Mouse (Mus musculus): ENCODE measurements around the gene Retsat. TPM values are rescaled to one million over a fixed set of nuclear protein-coding genes. Genes with fewer than 3 reads are reported as not detected.

Gene Retsat
- total and polyA plus RNA-seq, 2 experiments: 180 to 340 TPM

DNA sequence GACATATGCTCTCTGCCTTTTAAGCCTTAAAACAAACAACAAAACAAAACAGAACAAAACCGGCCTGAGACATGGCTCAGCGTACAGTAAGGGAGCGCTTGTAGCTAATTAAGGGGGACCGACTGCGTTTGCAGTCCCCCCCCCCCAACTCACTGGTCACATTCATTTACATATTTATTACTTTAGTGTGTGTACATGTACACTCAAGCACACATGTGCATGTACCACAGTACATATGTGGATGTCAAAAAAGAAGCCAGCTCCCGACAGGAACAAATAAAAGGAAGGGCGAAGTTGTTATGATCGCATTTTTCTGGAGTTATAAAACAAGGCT is 45.2 kb upstream of the Retsat start:
- no peak for TF ChIP-seq POLR2A (IDR thresholded peaks at IDR 0.05; ENCODE audit: extremely low read depth, insufficient read depth, low read length)
- no peak for TF ChIP-seq CTCF (IDR thresholded peaks at IDR 0.05; ENCODE audit: low read depth, low read length)
- H3K27ac ChIP-seq (replicated peaks; ENCODE audit: insufficient read depth, low read depth, low read length): peak overlapping the region; percentile 45
- H3K4me1 ChIP-seq (ENCODE audit: control insufficient read depth, insufficient read depth, low read length): no peaks in the 10 kb centered on the region
- peak overlapping the region; percentile 44 for H3K9ac ChIP-seq (ENCODE audit: low read depth, low read length)
- 22% methylated on average over 8 of the region's 8 CpGs for WGBS
- H3K79me2 ChIP-seq (ENCODE audit: control insufficient read depth, insufficient read depth, low read length): no peaks in the 10 kb centered on the region
- peak overlapping the region; percentile 45 for H3K4me3 ChIP-seq (ENCODE audit: insufficient read depth, low read depth, low read length)
- no peaks in the 10 kb centered on the region for H3K36me3 ChIP-seq (ENCODE audit: control insufficient read depth, insufficient read depth, low read length)
- no peak for DNase-seq (ENCODE audit: extremely low read depth, low read depth, low spot score)
- no peaks in the 10 kb centered on the region for H3K27me3 ChIP-seq (ENCODE audit: control insufficient read depth, insufficient read depth, low read length)

DNA sequence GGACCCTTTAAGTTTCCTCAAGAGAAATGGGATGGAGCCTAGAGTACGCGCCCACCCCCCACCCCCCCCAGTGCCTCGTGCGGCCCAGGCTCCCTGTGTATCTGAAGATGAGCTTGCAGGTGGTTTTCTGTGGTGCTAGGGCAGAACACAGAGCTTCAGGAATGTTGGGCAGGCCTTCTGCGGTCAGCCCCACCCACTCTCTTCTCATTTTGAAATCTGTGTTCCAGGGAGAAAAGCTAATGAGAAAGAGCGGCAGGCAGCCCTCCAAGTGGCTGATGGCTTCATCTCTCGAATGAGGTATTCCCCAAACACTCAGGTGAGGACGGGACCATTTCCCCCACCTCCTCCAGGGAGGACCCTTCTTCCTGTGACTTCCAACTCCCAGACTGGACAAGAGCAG is 37.5 kb upstream of the Retsat start:
- Histone ChIP-seq H3K27ac (replicated peaks; ENCODE audit: insufficient read depth, low read depth, low read length) (no peak overlapping the region), H3K4me1 (ENCODE audit: control insufficient read depth, insufficient read depth, low read length) (peaks cover 5% of the 10 kb centered on the region), H3K4me3 (ENCODE audit: insufficient read depth, low read depth, low read length) (no peak overlapping the region), H3K36me3 (ENCODE audit: control insufficient read depth, insufficient read depth, low read length) (no peaks in the 10 kb centered on the region), H3K27me3 (ENCODE audit: control insufficient read depth, insufficient read depth, low read length) (no peaks in the 10 kb centered on the region), H3K79me2 (ENCODE audit: control insufficient read depth, insufficient read depth, low read length) (no peaks in the 10 kb centered on the region), H3K9ac (ENCODE audit: low read depth, low read length) (no peak overlapping the region)
- DNase-seq (ENCODE audit: extremely low read depth, low read depth, low spot score): no peak
- no peak for TF ChIP-seq POLR2A (IDR thresholded peaks at IDR 0.05; ENCODE audit: extremely low read depth, insufficient read depth, low read length)
- TF ChIP-seq CTCF (IDR thresholded peaks at IDR 0.05; ENCODE audit: low read depth, low read length): no peak
- 86% methylated on average over 8 of the region's 8 CpGs for WGBS

DNA sequence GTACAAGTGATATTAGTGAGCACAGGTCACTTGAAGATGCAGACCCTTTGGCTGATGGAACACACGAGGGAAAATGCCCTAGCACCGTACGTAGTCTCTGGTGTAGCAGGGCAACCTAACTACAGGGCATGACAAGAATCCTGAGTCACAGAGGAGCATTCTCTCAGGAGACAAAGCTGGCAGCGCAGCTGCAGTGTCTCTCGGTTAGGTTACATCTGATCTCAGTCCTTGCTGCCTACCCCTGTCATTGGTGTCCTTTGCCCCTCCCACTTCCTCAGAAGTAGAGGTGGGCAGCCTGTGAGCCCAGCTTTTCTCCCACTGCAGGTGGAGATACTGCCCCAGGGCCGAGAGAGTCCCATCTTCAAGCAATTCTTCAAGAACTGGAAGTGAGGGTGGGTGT is 35.8 kb upstream of the Retsat start:
- no peak overlapping the region for H3K4me3 ChIP-seq (ENCODE audit: insufficient read depth, low read depth, low read length)
- TF ChIP-seq CTCF (IDR thresholded peaks at IDR 0.05; ENCODE audit: low read depth, low read length): no peak
- no peak for TF ChIP-seq POLR2A (IDR thresholded peaks at IDR 0.05; ENCODE audit: extremely low read depth, insufficient read depth, low read length)
- no peaks in the 10 kb centered on the region for H3K27me3 ChIP-seq (ENCODE audit: control insufficient read depth, insufficient read depth, low read length)
- DNase-seq (ENCODE audit: extremely low read depth, low read depth, low spot score): no peak
- no peaks in the 10 kb centered on the region for H3K36me3 ChIP-seq (ENCODE audit: control insufficient read depth, insufficient read depth, low read length)
- H3K79me2 ChIP-seq (ENCODE audit: control insufficient read depth, insufficient read depth, low read length): no peaks in the 10 kb centered on the region
- no peak overlapping the region for H3K9ac ChIP-seq (ENCODE audit: low read depth, low read length)
- H3K4me1 ChIP-seq (ENCODE audit: control insufficient read depth, insufficient read depth, low read length): peaks cover 6% of the 10 kb centered on the region
- 86% methylated on average over 6 of the region's 6 CpGs for WGBS
- no peak overlapping the region for H3K27ac ChIP-seq (replicated peaks; ENCODE audit: insufficient read depth, low read depth, low read length)

DNA sequence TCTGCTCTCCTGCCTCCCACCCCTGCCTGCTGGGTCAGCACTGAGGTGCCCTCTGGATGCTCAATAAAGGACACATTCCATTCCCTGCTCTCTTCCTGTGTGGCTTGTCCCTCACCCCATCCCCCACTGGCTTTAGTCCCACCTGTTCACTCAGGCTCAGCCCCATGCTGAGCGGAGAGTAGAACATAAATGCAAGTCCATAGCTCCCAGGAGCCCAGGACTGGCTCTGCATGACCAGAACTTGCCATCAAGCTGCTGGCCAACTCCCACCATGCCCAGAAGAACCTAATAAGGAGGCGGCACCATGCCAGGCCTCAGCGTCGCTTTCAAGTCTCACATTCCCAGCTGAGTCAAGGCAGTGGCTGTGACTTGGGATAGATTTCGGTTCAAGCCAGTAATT is 35.4 kb upstream of the Retsat start:
- Histone ChIP-seq H3K79me2 (ENCODE audit: control insufficient read depth, insufficient read depth, low read length) (no peaks in the 10 kb centered on the region), H3K36me3 (ENCODE audit: control insufficient read depth, insufficient read depth, low read length) (peaks cover under 1% of the 10 kb centered on the region; the same call in 1 of the 2 replicates), H3K27ac (replicated peaks; ENCODE audit: insufficient read depth, low read depth, low read length) (no peak overlapping the region), H3K4me3 (ENCODE audit: insufficient read depth, low read depth, low read length) (no peak overlapping the region), H3K9ac (ENCODE audit: low read depth, low read length) (no peak overlapping the region), H3K27me3 (ENCODE audit: control insufficient read depth, insufficient read depth, low read length) (no peaks in the 10 kb centered on the region), H3K4me1 (ENCODE audit: control insufficient read depth, insufficient read depth, low read length) (peaks cover 7% of the 10 kb centered on the region)
- no peak for TF ChIP-seq POLR2A (IDR thresholded peaks at IDR 0.05; ENCODE audit: extremely low read depth, insufficient read depth, low read length)
- TF ChIP-seq CTCF (IDR thresholded peaks at IDR 0.05; ENCODE audit: low read depth, low read length): no peak
- WGBS: 91% methylated on average over 5 of the region's 5 CpGs
- DNase-seq (ENCODE audit: extremely low read depth, low read depth, low spot score): no peak

DNA sequence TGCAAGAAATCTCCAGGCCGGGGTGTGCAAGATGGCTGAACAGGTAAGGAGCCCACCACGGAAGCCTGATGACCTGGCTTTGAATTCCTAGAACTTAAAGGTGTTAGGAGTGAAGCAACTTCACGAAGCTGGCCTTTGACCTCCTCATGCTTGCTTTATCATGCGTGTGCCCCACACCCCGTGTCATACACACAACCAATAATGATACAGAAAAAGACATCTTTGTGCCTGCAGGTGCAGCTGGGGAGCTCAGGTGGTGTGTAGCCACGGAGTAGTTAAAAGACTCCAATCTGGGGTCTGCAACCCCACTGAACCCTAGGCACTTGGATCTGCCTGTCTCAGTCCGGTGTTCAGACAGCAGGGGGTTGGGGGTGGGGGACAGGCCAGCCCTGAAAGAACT is 32.8 kb upstream of the Retsat start:
- H3K27ac ChIP-seq (replicated peaks; ENCODE audit: insufficient read depth, low read depth, low read length): no peak overlapping the region
- H3K27me3 ChIP-seq (ENCODE audit: control insufficient read depth, insufficient read depth, low read length): no peaks in the 10 kb centered on the region
- H3K36me3 ChIP-seq (ENCODE audit: control insufficient read depth, insufficient read depth, low read length): peaks cover 4% of the 10 kb centered on the region; the same call in 1 of the 2 replicates
- DNase-seq (ENCODE audit: extremely low read depth, low read depth, low spot score): no peak
- 43% methylated on average over 7 of the region's 7 CpGs for WGBS
- H3K79me2 ChIP-seq (ENCODE audit: control insufficient read depth, insufficient read depth, low read length): peaks cover 4% of the 10 kb centered on the region; the same call in 1 of the 2 replicates
- H3K4me3 ChIP-seq (ENCODE audit: insufficient read depth, low read depth, low read length): no peak overlapping the region
- no peak overlapping the region for H3K9ac ChIP-seq (ENCODE audit: low read depth, low read length)
- TF ChIP-seq POLR2A (IDR thresholded peaks at IDR 0.05; ENCODE audit: extremely low read depth, insufficient read depth, low read length) (no peak), CTCF (IDR thresholded peaks at IDR 0.05; ENCODE audit: low read depth, low read length) (no peak)
- H3K4me1 ChIP-seq (ENCODE audit: control insufficient read depth, insufficient read depth, low read length): peaks cover 22% of the 10 kb centered on the region

DNA sequence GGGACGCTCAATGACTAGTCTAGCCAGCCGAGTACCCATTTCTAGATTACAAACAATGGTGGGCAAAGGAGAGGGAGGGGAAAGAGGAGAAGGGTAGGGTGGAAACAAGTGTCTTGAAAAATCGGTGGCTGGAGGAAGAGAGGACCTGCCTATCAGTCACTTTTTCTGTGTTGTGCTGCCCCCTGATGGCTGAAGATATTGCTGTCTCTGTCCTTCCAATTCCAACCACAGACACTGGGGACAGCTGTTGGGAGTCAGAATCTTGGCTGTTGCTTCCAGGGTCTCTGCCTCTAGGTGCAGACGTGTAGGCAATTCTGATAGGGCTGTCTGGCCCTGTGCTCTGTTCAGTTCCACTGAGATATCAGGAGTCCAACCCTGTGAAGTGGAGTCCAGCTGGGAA is 32.2 kb upstream of the Retsat start:
- no peak overlapping the region for H3K27ac ChIP-seq (replicated peaks; ENCODE audit: insufficient read depth, low read depth, low read length)
- 12% methylated on average over 4 of the region's 4 CpGs for WGBS
- TF ChIP-seq POLR2A (IDR thresholded peaks at IDR 0.05; ENCODE audit: extremely low read depth, insufficient read depth, low read length) (no peak), CTCF (IDR thresholded peaks at IDR 0.05; ENCODE audit: low read depth, low read length) (peak; percentile 74)
- H3K4me3 ChIP-seq (ENCODE audit: insufficient read depth, low read depth, low read length): no peak overlapping the region
- H3K27me3 ChIP-seq (ENCODE audit: control insufficient read depth, insufficient read depth, low read length): no peaks in the 10 kb centered on the region
- DNase-seq (ENCODE audit: extremely low read depth, low read depth, low spot score): peak; percentile 67
- H3K9ac ChIP-seq (ENCODE audit: low read depth, low read length): 0 out of 2 replicates have a peak overlapping the region, but pooled peaks have one; percentile 22
- H3K36me3 ChIP-seq (ENCODE audit: control insufficient read depth, insufficient read depth, low read length): peaks cover 4% of the 10 kb centered on the region; the same call in 1 of the 2 replicates
- peaks cover 4% of the 10 kb centered on the region; the same call in 1 of the 2 replicates for H3K79me2 ChIP-seq (ENCODE audit: control insufficient read depth, insufficient read depth, low read length)
- peaks cover 25% of the 10 kb centered on the region for H3K4me1 ChIP-seq (ENCODE audit: control insufficient read depth, insufficient read depth, low read length)
